Mouse (Mus musculus) urinary bladder, adult 18-20 months (tissue): ENCODE measurements around the gene Aptx.

ENCODE experiments used
- DNase-seq, 2 experiments: peaks; one replicate each; pipeline ENCODE4 v3.0.0; 2022; ENCODE audit warnings: low spot score in 2 of 2, mixed read lengths in 2 of 2

Gene Aptx

GRCm38 (mm10) chr4:40702797-40703709 is at the start of gene Aptx:
Gene Aptx, minus strand, starts transcription at chr4:40703194.
- peak; percentile 93 to 97 for DNase-seq

GRCm38 (mm10) chr4:40735351-40735750 is 32.4 kb upstream of the Aptx start:
- no peak for DNase-seq

GRCm38 (mm10) chr4:40731262-40731661 is 28.3 kb upstream of the Aptx start:
- no peak for DNase-seq

- DNase-seq: no peak
Observed at GRCm38 (mm10) chr4:40727247-40727646, 24.3 kb upstream of the Aptx start.

DNA sequence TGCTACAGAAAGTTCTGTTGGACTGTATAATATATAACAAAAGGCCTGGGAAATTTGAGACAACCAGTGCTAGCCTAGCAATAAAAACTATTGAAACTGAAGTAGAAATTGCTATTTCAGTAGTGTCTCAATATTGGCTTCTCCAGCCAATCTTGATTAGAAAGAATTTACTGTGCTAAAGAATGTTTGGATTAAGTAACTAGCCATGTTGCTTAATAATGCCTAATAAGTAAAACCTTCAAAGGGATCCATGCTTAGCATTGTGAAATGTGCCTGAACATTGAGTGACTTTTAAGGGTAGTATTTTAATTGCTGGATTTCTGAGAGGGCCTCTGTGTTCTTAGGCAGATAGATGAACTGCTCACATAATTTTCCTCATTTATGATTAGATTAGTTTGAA is 22.6 kb upstream of the Aptx start:
- no peak for DNase-seq

DNA sequence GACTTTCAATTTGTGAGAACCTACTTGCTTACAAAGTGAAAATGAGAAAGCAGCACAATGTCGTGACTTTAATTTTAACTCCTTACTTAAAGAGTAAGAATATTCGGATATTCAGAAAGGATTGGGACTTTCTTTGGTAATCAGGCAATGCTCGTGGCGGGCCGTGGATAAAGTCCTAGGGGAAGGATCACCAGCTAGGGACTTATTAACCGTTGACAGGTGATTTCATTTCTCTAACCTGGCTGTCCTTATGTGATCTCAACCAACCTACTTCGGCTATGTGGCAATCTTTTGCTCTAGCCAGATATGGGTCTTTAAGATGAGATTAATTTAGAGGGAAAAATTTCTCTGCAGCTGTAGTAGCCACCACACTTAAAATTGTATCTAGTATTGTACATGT is 22.1 kb upstream of the Aptx start:
- DNase-seq: no peak

GRCm38 (mm10) chr4:40722687-40723460 is 19.9 kb upstream of the Aptx start:
- DNase-seq: peak in 1 of 2 experiments; percentile 64

DNA sequence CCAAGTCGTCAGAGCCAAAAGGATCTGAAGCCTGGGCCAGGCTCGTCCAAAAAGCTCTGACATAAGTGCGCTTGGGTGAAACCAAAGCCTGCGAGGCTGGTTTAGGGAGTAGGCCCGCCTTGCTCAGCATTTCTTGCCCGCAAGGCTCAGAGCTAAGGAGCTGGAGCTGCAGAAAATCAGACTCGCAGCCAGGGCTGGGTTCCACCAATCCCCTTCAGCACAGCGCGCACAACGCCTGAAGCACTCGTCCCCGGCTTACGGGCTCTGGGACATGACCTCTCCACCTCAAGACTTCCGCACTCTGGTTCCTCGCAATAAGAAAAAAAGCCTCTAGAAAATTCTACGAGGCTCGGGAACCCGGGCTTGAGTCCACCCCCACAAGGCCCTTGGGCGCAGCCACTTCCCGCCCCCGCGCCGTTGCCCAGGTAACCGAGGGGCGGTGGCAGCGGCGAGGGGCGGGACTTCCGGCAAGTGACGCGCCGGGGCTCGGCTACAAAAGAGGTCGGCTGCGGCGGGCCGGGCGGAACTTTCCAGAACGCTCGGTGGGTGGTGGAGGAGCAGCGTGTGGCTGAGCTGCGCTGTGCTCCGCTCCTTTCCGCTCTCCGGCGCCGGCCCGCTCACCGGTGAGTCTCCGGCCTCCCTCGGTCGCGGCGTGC is 19.1 kb upstream of the Aptx start, which contains the start of gene Dnaja1:
Gene Dnaja1, plus strand, starts transcription at position 140 of the 656 bp plus-strand sequence.
- DNase-seq: peak; percentile 95 to 96

DNA sequence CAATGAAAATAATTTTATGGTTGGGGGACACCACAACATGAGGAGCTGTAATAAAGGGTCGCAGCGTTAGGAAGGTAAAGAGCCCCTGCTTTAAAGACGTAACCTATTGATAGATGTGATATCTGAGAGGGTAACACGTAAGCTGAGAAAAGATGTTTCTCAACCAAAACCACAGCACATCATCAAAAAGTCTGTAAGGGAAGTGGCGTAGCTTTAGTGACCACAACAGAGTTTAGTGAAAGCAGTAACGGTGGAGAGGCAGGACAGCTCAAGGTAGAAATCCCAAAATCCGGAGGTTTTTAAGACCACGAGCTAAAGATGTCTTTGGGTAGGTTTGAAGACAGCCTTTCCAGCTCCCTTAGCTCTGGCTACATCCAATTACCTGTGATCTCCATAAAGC is 17.9 kb upstream of the Aptx start:
- DNase-seq: no peak

- no peak for DNase-seq
Observed at GRCm38 (mm10) chr4:40717141-40717540, 14.1 kb upstream of the Aptx start.

DNA sequence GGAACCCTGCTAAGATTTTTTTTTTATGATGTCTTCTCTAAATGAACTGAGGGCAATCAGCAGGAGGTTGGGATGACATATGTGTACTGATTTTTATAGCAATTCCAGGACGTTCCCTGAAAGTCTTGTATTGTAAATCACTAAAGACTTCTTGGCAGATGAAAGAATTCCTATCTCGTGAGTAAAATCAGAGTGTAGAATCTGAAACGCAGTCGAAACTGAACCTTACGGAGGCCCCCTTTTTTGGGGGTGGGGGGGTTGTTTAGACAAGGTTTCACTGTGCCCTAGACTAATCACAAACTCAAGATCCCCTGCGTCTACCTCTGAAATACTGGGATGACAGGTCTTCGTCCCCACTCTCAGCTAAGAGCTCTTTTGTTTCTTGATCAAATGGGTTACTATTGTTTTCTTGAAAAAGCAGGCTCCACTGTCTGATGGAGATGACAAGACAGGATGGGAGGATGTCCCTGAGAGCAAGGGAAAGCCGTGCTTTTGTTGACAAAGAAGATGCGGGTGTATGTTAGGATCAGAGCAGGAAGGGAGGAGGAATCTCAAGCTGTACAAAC is 799 bp upstream of the Aptx start:
- DNase-seq: no peak

DNA sequence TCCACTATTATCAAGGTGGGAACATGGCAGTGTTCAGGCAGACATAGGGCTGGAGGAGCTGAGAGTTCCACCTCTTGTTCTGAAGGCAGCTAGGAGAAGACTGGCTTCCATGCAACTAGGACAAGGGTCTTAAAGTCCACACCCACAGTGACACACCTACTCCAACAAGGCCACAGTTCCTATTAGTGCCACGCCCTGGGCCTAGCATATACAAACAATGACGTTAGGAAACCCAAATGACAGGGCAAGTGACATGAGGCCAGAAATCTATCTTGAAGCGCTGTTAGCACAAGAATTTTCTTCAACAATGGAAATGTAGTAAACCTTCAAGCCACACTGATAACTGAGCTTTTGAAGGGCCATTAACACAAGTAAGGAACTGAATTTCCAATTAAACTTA is 1.2 kb downstream of the Aptx start:
- no peak for DNase-seq

- peak in 1 of 2 experiments; percentile 41 for DNase-seq
Observed at GRCm38 (mm10) chr4:40700216-40700615, 2.8 kb downstream of the Aptx start.

DNA sequence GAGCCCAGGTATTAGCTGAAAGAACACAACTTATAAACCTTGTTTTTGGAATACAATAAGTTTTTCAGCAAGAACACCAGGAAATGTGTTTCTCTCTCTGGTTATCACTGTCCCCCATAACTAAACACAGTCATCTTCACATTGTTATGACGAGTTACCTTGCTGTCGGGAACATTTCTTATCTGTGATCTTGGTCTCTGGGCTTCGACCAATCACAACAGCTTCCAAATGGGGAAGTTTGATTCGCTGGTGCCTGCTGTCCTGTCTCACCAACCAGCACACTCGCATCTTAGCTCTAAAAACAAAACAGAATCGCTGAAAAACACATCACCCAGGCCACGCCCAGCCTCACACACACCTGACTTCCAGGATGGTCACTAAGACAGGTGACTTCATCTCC is 5.9 kb downstream of the Aptx start:
- no peak for DNase-seq

DNA sequence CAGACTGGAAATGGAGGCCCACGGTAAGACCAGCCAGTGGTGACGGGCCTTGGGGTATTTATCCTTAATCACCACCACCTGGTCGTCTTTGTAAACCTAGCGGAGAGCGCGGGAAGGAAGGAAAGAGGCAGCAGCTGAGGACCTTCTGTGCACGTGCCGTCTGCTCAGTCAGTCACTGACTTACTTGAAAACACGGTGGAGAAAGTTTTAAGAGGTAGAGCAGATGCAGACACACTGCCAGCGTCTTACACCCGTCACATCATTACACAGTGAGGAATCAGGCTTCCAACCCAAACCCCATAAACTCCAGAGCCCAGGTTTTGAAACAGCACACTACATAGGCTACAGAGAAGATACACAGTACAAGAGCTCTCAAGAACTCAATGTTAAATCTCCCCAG is 11.9 kb downstream of the Aptx start:
- DNase-seq: no peak

- no peak for DNase-seq
Observed at GRCm38 (mm10) chr4:40683306-40683705, 19.7 kb downstream of the Aptx start.

- DNase-seq: no peak
Observed at GRCm38 (mm10) chr4:40682359-40682758, 20.6 kb downstream of the Aptx start.

GRCm38 (mm10) chr4:40681908-40682307 is 21.1 kb downstream of the Aptx start:
- no peak for DNase-seq

DNA sequence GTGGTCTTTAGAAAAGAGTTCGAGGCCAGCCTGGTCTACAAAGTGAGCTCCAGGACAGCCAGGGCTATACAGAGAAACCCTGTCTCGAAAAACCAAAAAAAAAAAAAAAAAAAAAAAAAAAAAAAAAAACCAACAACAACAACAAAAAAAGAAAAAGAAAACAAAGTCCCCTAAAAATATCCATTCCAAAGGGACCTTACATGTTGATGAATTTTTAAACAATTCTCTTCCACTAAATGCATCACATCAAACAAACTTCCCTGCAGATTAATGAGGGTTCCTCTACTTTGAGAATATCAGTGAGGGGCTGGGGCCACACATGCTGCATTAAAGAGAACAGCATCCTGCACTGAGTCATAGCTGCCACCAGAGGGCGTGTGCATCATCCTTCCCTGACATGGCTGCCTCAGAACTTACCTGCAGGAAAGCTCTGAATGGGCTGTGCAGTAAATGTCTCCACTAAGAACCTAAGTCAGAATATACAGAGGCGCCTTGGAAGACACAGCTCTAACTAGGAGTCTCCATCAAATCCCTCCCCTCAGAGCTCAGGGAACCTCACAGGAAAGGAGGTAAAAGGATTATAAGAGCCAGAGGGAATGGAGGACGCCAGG is 22.6 kb downstream of the Aptx start:
- no peak for DNase-seq

DNA sequence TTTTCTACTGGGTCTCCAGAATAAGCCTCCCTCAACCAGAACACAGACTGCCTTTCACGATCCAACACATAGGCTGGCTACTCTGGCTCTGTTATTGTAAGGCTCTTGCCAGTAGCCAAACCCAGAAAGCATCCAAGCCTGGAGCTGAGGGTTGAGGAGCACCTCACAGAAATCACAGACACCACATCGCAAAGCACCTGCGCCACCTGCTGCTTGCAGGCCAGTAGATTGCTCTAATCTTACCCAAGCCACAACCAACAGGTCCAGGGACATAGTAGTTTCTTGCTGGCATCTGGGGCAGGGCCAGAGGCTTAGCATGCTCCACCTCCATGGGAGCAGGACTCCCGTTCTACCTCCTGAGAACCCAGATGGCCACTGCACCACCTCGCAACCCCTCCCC is 25.9 kb downstream of the Aptx start:
- DNase-seq: peak in 1 of 2 experiments; percentile 23

DNA sequence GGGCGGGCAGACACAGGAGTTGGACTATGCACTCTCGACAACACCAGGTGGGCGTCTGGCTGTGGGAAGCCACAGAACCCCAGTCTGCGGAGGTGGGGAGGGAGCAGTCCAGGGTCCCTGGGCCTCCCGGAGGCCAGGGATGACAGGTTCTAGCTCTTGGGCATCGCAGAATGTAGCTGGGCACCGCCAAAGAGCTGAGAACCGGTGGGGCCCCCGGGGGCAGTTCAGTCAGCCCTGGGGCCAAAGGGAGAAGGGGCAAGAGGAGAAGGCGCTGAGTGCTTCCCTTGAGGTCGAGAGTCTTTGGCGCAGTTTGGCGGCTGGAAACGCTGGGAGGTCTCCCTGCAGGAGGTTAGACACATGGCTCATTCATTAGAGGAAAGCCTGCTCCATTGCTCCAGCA is 26.7 kb downstream of the Aptx start:
- no peak for DNase-seq
